In the genomic region with DNA sequence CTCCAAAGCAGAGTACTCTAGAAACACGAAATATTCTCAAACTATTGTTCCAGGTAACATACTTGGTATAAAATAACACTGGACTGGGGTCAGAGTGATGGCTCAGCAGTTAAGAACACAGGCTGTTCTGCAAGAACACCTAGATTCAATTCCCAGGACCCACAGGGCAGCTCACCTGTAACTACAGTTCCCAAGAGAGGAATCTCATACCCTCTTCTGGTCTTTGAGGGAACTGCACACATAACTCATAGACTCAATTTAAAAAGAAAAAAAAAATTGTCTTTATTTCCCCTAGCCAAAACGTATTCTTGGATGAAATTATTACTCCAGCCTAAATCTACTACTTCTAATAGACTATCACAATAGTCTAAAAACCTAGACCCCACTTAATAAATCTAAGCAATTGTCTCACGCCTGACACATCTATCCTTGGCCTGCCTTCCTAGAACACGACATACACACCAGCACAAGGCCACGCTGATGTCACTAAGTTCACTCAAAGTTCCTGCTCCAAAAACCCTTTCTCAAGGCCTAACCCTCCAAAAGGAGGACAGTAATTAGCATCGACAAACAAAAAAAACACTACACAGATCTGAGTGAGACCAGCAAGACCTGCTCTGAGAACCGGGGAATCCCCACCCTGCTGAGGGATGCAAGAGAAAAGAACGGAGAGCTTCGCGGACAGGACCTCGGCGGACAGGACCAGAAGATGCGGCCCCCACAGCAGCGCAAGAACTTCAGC, we compare ENCODE assay signal across 15 mouse cellular contexts.
DNase-seq lines count a peak whose midpoint lies in the region; ATAC-seq and TF ChIP-seq lines count a peak whose summit lies in the region.
"Had no signal": no experiment of that assay in that cellular context is flagged by ENCODE, and none has a peak within 500 bp of the region (broad histone marks: within the 10 kb centered on the region; RNA-seq: fewer than 3 reads in every experiment).

No protein-coding gene starts in this region.

- H3K4me1 ChIP-seq in hindbrain, embryonic 13.5 days (replicated peaks), result no peaks in the 10 kb centered on the region
- no peaks in the 10 kb centered on the region for H3K4me1 ChIP-seq in hindbrain, embryonic 16.5 days (ENCODE audit: control insufficient read depth, insufficient read depth, low read depth, low read length)
- H3K4me1 ChIP-seq in lung, postnatal 0 days (ENCODE audit: insufficient read depth, low read depth, low read length), result no peaks in the 10 kb centered on the region
- H3K4me1 ChIP-seq: hindbrain, embryonic 12.5 days; limb, embryonic 13.5 days had no signal

- no peak overlapping the region for H3K27ac ChIP-seq in hindbrain, embryonic 13.5 days
- H3K27ac ChIP-seq in hindbrain, embryonic 16.5 days (ENCODE audit: low read depth, low read length), result no peak overlapping the region
- no peak overlapping the region for H3K27ac ChIP-seq in lung, postnatal 0 days (ENCODE audit: low read length)
- H3K27ac ChIP-seq: hindbrain, embryonic 12.5 days; limb, embryonic 13.5 days had no signal

- peaks cover 72% of the 10 kb centered on the region for H3K36me3 ChIP-seq in hindbrain, embryonic 13.5 days
- H3K36me3 ChIP-seq in hindbrain, embryonic 16.5 days (ENCODE audit: control insufficient read depth, insufficient read depth, low read length), result peaks cover 33% of the 10 kb centered on the region
- H3K36me3 ChIP-seq in lung, postnatal 0 days (ENCODE audit: insufficient read depth, low read length), result peaks cover 12% of the 10 kb centered on the region

- DNase-seq in adrenal gland, adult (ENCODE audit: inconsistent age in 2 of 2, low spot score in 1 of 2), result peak; percentile 59 to 84
- no peak for DNase-seq in adrenal gland, postnatal 25 days
- DNase-seq in lung, postnatal 0 days (ENCODE audit: low spot score), result peak; percentile 36
- no peak for DNase-seq in lung, adult 18-20 months
- peak; percentile 47 for DNase-seq in induced T-regulatory cell, adult 2 months (ENCODE audit: low read depth)
- no peak for DNase-seq in gastrocnemius, adult 8-10 months (ENCODE audit: low spot score in 2 of 2)
- DNase-seq: cerebellum, adult 18-20 months; embryo, embryonic 11 days; lung, postnatal 14 days; thymus, postnatal 14 days had no signal

- no peak overlapping the region for H3K9ac ChIP-seq in hindbrain, embryonic 13.5 days
- no peak overlapping the region for H3K9ac ChIP-seq in hindbrain, embryonic 16.5 days (ENCODE audit: low read depth, low read length)
- no peak overlapping the region for H3K9ac ChIP-seq in lung, postnatal 0 days (replicated peaks; ENCODE audit: low read depth)
- H3K9ac ChIP-seq: hindbrain, embryonic 12.5 days; limb, embryonic 13.5 days had no signal

- no peaks in the 10 kb centered on the region for H3K9me3 ChIP-seq in hindbrain, embryonic 13.5 days
- no peaks in the 10 kb centered on the region for H3K9me3 ChIP-seq in hindbrain, embryonic 16.5 days (ENCODE audit: control insufficient read depth, low read length)
- no peaks in the 10 kb centered on the region for H3K9me3 ChIP-seq in lung, postnatal 0 days (ENCODE audit: low read length)
- H3K9me3 ChIP-seq: hindbrain, embryonic 12.5 days; limb, embryonic 13.5 days had no signal

- WGBS in hindbrain, embryonic 13.5 days, result 95% methylated on average over 14 of the region's 14 CpGs
- 94% methylated on average over 14 of the region's 14 CpGs for WGBS in hindbrain, embryonic 16.5 days
- 90% methylated on average over 14 of the region's 14 CpGs for WGBS in lung, postnatal 0 days

- peak; percentile 27; the same call in 1 of the 2 replicates for ATAC-seq in hindbrain, embryonic 13.5 days (ENCODE audit: low FRiP score)
- no peak for ATAC-seq in hindbrain, embryonic 16.5 days
- no peak for ATAC-seq in lung, postnatal 0 days

- no peak overlapping the region for H3K4me3 ChIP-seq in hindbrain, embryonic 13.5 days
- H3K4me3 ChIP-seq in hindbrain, embryonic 16.5 days (ENCODE audit: low read length), result no peak overlapping the region
- H3K4me3 ChIP-seq in lung, postnatal 0 days (ENCODE audit: low read depth, low read length), result no peak overlapping the region
- H3K4me3 ChIP-seq: hindbrain, embryonic 12.5 days; limb, embryonic 13.5 days had no signal

- TF ChIP-seq EP300 in lung, postnatal 0 days (IDR thresholded peaks at IDR 0.05), result no peak

- no peak overlapping the region for H3K4me2 ChIP-seq in hindbrain, embryonic 13.5 days
- H3K4me2 ChIP-seq in hindbrain, embryonic 16.5 days (ENCODE audit: low read length), result no peak overlapping the region
- no peak overlapping the region for H3K4me2 ChIP-seq in lung, postnatal 0 days (replicated peaks; ENCODE audit: low read depth, low read length)
- H3K4me2 ChIP-seq: heart, embryonic 11.5 days; hindbrain, embryonic 12.5 days; limb, embryonic 13.5 days had no signal

- no peaks in the 10 kb centered on the region for H3K27me3 ChIP-seq in hindbrain, embryonic 13.5 days
- no peaks in the 10 kb centered on the region for H3K27me3 ChIP-seq in hindbrain, embryonic 16.5 days (replicated peaks; ENCODE audit: control insufficient read depth, insufficient read depth, low read length)
- no peaks in the 10 kb centered on the region for H3K27me3 ChIP-seq in lung, postnatal 0 days (replicated peaks; ENCODE audit: insufficient read depth, low read length)
- H3K27me3 ChIP-seq: hindbrain, embryonic 12.5 days; limb, embryonic 13.5 days had no signal

- TF ChIP-seq CTCF in lung, postnatal 0 days (IDR thresholded peaks at IDR 0.05), result peak; percentile 57

Comparison
In these comparisons a context has a peak if more than half of its experiments do, and no peak if none do; other contexts are left out.
1. DNase-seq: peak in adrenal gland, adult (2 of 2), lung, postnatal 0 days (single experiment) and induced T-regulatory cell, adult 2 months (single experiment); none in adrenal gland, postnatal 25 days (single experiment), lung, adult 18-20 months (0 of 2) and gastrocnemius, adult 8-10 months (0 of 2).